Mouse (Mus musculus) small intestine, adult 2 months (tissue): ENCODE results near the gene Dock2. TPM values are rescaled to one million over a fixed set of nuclear protein-coding genes. Genes with fewer than 3 reads are reported as not detected.

Source experiments
- H3K27ac ChIP-seq: fragments of 200-500 bp; 2 replicates; pipeline ENCODE4 v1.5.1; 2012; ENCODE audit warnings: low read depth, low read length, control low read depth, inconsistent platforms; ENCODE audit not compliant: insufficient read depth
- H3K27me3 ChIP-seq: fragments of 200-500 bp; 2 replicates; pipeline ENCODE4 v1.6.1; 2012; ENCODE audit warnings: mild to moderate bottlenecking, moderate library complexity, low read length, inconsistent platforms; ENCODE audit not compliant: control insufficient read depth, insufficient read depth
- H3K36me3 ChIP-seq: fragments of 200-500 bp; 2 replicates; pipeline ENCODE4 v1.6.1; 2012; ENCODE audit warnings: mild to moderate bottlenecking, low read length, control low read depth, inconsistent platforms; ENCODE audit not compliant: control insufficient read depth, insufficient read depth
- H3K4me1 ChIP-seq: fragments of 200-500 bp; 2 replicates; pipeline ENCODE4 v1.6.1; 2012; ENCODE audit warnings: low read length, inconsistent platforms, mixed read lengths; ENCODE audit not compliant: control insufficient read depth, insufficient read depth, insufficient read length
- H3K4me3 ChIP-seq: fragments of 200-500 bp; 2 replicates; pipeline ENCODE4 v1.5.1; 2012; ENCODE audit warnings: low read depth, mild to moderate bottlenecking, control low read depth, inconsistent platforms, low read length, moderate library complexity
- CTCF ChIP-seq: fragments of 200-500 bp; IDR thresholded peaks from 2 replicates; pipeline ENCODE4 v1.5.1; 2012; ENCODE audit warnings: low read depth, mild to moderate bottlenecking, control low read depth, inconsistent platforms, low read length, moderate library complexity, mixed read lengths; ENCODE audit not compliant: insufficient replicate concordance, insufficient read length; ENCODE audit errors: extremely low read depth
- POLR2A ChIP-seq: fragments of 200-500 bp; IDR thresholded peaks from 2 replicates; pipeline ENCODE4 v1.6.1; 2012; ENCODE audit warnings: low read depth, mild to moderate bottlenecking, control low read depth, inconsistent platforms, low read length, moderate library complexity
- WGBS: fragments of 180-500 bp; shearing (Covaris S2); methylation state at CpG from one replicate; pipeline ENCODE4 v1.1.7; 2018; 5-methylcytosine and 5-hydroxymethylcytosine counted together
- polyA plus RNA-seq: library from polyadenylated mRNA; depleted of rRNA; stranded (reverse); fragments of >200 nt; gene quantifications from 2 replicates; pipeline ENCODE4 v1.2.3, GENCODE M21; 2012

The Dock2 gene
- polyA plus RNA-seq, 1 experiment, result 2.5 TPM

DNA sequence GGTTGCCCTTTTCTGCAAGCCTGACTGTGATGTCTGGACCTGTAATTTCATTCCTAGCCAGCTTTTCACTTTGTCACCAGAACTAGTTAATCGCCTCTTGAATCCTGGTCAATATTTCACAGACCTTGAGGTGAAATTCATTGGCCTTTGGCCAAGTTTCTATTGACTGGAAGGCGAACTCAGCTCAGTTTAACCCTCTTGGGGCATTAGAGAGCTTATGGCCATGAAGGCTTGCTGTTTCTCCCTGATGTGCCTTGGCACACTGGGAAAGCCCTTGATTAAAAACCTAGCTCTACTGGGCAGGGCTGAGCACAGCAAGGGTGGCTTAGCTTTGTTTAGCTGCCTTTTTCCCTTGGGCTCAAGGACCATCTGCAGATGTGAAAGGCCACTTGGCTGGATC, 313.9 kb downstream of the Dock2 start:
- H3K4me1 ChIP-seq, result no peaks in the 10 kb centered on the region
- H3K27me3 ChIP-seq, result no peaks in the 10 kb centered on the region
- H3K36me3 ChIP-seq, result no peaks in the 10 kb centered on the region
- no peak for TF ChIP-seq CTCF
- no peak for TF ChIP-seq POLR2A
- 49% methylated on average over 2 of the region's 2 CpGs for WGBS
- no peak overlapping the region for H3K4me3 ChIP-seq
- H3K27ac ChIP-seq, result no peak overlapping the region

DNA sequence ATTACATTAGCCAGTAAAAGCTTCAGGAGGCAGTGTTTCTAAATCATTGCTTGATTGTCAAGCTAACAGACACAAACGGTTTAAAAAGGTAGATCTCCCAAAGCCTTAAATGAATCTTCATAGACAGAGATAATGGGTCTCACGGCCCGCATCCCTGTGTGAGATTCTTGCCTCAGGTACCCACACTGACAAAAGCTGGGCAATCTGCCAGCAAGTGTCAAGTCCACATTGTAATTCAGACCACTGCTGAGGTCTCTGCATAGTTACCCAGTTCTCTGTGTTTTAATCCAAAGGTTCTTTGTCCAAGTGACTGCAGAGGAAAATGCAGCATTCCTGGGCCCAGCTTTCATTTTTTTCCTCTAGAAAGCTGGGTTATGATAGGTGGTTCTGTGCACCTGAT, 315.1 kb downstream of the Dock2 start:
- no peak for TF ChIP-seq POLR2A
- no peak for TF ChIP-seq CTCF
- Histone ChIP-seq H3K27me3 (no peaks in the 10 kb centered on the region), H3K4me3 (no peak overlapping the region), H3K36me3 (no peaks in the 10 kb centered on the region), H3K27ac (no peak overlapping the region), H3K4me1 (no peaks in the 10 kb centered on the region)
- 72% methylated on average over 3 of the region's 3 CpGs for WGBS

DNA sequence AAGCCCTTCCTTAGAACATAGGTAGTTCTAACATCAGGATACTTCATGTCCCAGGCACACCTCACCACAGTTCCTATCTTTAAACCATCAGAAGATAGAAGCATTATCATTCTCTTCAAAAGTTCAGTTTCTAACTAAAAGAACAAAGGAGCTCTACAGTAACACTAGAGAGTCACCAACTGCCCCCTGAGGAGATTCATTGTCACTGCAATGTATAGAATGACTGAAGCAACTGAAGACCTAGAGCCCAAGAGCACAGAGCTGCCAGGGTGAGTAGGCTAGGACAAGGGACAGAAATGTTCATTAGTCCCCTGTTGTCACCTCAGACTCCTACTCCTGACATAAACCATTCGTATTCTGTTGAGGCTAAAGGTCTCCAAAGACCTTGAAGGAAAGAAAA, 316.6 kb downstream of the Dock2 start:
- TF ChIP-seq POLR2A, result no peak
- no peak overlapping the region for H3K27ac ChIP-seq
- H3K4me1 ChIP-seq, result no peaks in the 10 kb centered on the region
- H3K36me3 ChIP-seq, result no peaks in the 10 kb centered on the region
- no peaks in the 10 kb centered on the region for H3K27me3 ChIP-seq
- 39% methylated on average over 1 of the region's 1 CpGs for WGBS
- H3K4me3 ChIP-seq, result no peak overlapping the region

DNA sequence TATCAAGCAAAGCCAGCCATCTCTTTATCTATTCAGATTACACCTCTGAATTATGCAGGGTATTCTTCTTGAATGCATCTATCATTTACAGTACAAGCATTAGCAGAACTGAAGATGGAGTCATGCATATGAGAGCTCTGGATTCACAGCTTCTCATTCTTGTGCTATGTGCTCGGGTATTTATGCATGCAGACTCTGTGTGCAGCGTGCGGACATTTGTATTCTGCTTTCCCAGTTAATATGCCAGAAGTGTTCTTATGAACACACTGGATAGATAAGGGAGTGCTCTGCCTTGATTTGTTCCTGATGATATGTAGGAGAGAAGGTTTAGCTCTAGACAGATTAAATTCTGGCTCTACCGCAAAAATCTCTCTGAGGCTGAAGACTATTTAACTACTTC, 333.7 kb downstream of the Dock2 start:
- H3K4me3 ChIP-seq, result no peak overlapping the region
- no peaks in the 10 kb centered on the region for H3K36me3 ChIP-seq
- 93% methylated on average over 4 of the region's 4 CpGs for WGBS
- H3K27ac ChIP-seq, result no peak overlapping the region
- no peak for TF ChIP-seq CTCF
- TF ChIP-seq POLR2A, result no peak
- no peaks in the 10 kb centered on the region for H3K27me3 ChIP-seq
- no peaks in the 10 kb centered on the region for H3K4me1 ChIP-seq

DNA sequence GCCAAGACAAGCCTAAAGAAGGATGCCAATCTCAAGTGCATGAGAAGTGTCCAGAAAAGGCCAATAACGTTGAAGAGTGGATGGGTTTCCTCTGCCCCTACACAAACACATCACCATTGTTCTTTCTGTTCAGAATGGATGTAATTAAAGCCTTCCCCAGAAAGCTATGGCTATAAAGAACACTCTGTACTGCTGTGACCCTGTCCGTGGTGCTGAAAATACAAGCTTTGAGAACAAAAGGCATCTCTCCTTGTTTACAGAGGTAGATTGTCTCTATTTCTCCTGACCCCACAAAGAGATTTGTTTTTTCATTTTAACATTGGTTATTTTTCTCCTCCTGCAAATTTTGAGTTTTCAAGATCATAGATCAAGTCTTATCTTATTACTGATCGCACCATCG, 335.8 kb downstream of the Dock2 start:
- no peak overlapping the region for H3K4me3 ChIP-seq
- TF ChIP-seq POLR2A (no peak), CTCF (no peak)
- no peaks in the 10 kb centered on the region for H3K36me3 ChIP-seq
- no peaks in the 10 kb centered on the region for H3K27me3 ChIP-seq
- 47% methylated on average over 4 of the region's 4 CpGs for WGBS
- no peak overlapping the region for H3K27ac ChIP-seq
- no peaks in the 10 kb centered on the region for H3K4me1 ChIP-seq

DNA sequence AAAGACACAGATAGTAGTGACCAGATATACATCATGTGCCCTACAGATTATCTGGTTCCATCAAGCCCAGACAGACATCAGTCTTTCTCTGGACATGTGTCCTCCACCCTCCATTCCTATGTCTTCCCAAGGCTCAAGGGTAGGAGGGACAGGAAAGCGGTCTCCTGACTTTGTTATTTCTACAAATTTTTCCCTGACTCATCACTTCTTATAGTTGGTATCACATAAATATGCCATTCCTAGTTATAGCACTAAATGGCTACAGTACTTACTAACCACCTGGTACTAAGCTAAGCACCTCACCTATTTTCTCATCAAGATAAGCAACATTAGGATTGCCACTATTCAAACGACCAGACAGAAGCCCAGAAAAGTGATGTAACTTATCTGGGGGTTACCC, 345.3 kb downstream of the Dock2 start:
- no peak overlapping the region for H3K27ac ChIP-seq
- H3K36me3 ChIP-seq, result no peaks in the 10 kb centered on the region
- H3K4me1 ChIP-seq, result no peaks in the 10 kb centered on the region
- H3K27me3 ChIP-seq, result no peaks in the 10 kb centered on the region
- WGBS, result 51% methylated on average over 2 of the region's 2 CpGs
- TF ChIP-seq POLR2A (no peak), CTCF (no peak)
- H3K4me3 ChIP-seq, result no peak overlapping the region

DNA sequence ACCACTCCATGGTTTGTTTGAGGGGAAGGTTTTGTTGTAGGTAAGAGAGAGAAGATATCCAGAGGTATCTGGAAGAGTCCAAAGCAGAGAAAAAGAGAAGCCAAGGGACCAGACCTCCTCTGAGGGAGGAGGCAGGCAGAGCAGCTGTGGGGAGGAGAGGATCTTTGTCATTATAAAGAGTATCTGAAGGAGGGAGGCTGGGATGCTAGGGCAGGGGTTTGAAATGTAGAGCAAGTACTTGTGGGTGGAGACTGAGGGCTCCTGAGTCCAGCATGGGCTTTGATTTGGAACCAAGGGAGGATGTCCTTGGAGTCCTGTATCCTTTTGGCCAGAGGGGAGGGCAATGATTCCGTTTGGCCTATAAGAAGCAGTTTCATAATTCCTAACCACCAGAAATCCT, 346.2 kb downstream of the Dock2 start:
- no peak for TF ChIP-seq POLR2A
- no peak for TF ChIP-seq CTCF
- 70% methylated on average over 1 of the region's 1 CpGs for WGBS

DNA sequence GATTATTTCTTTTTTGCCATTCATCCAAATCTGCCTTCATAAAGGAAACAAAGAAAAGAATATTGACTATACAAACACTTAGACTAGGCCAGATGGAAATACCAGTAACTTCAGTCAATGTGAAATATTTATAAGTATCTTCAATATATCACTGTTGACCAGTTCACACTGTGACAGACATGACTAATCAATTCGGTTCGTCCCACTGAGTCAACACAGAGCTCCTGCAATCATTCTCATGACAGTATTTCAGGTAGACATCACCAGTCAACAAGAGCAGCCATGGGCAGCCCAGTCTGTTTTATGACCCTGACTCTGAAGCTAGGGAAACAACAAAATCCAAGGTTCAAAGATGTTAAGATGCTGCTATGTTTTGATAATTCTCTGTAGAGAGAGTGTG, 351.7 kb downstream of the Dock2 start:
- Histone ChIP-seq H3K27me3 (no peaks in the 10 kb centered on the region), H3K36me3 (no peaks in the 10 kb centered on the region), H3K4me3 (no peak overlapping the region), H3K27ac (no peak overlapping the region), H3K4me1 (no peaks in the 10 kb centered on the region)
- 64% methylated on average over 2 of the region's 2 CpGs for WGBS
- TF ChIP-seq CTCF (no peak), POLR2A (no peak)

More for the DNA sequence above, 346.2 kb downstream of the Dock2 start:
- no peak overlapping the region for H3K27ac ChIP-seq
- H3K4me3 ChIP-seq, result no peak overlapping the region
- no peaks in the 10 kb centered on the region for H3K36me3 ChIP-seq
- H3K27me3 ChIP-seq, result no peaks in the 10 kb centered on the region
- no peaks in the 10 kb centered on the region for H3K4me1 ChIP-seq
